Mouse (Mus musculus) MEL (cell line): ENCODE measurements around the gene Pnpla1. TPM values are rescaled to one million over a fixed set of nuclear protein-coding genes. Genes with fewer than 3 reads are reported as not detected.
A peak's percentile ranks its signal among the peaks of the same experiment; 100 is the strongest.

Source experiments
- DNase-seq: peaks from one replicate; pipeline ENCODE4 v3.0.0; 2011; ENCODE audit warnings: low read depth, low spot score
- H3K27ac ChIP-seq: 2 replicates; pipeline ENCODE4 v1.5.1; 2012; ENCODE audit warnings: low read depth, mild to moderate bottlenecking, control low read depth, low read length, moderate library complexity; ENCODE audit not compliant: control insufficient read depth
- H3K27me3 ChIP-seq, 2 experiments: fragments of 150-350 bp in 1 of 2; sonication (generic) in 1 of 2; 2 replicates each; pipeline ENCODE4 v1.6.1; 2012; ENCODE audit warnings: low read length in 2 of 2, mild to moderate bottlenecking in 2 of 2, improper control_type of control experiment in 1 of 2, moderate library complexity in 1 of 2; ENCODE audit not compliant: insufficient read depth in 2 of 2, control insufficient read depth in 1 of 2
- H3K36me3 ChIP-seq, 2 experiments: 2 replicates each; pipeline ENCODE4 v1.6.1; 2012 to 2014; ENCODE audit warnings: low read length in 2 of 2, improper control_type of control experiment in 1 of 2, inconsistent platforms in 1 of 2, mild to moderate bottlenecking in 1 of 2; ENCODE audit not compliant: insufficient read depth in 2 of 2, control insufficient read depth in 1 of 2
- H3K4me1 ChIP-seq, 2 experiments: fragments of 150-350 bp in 1 of 2; sonication (generic) in 1 of 2; 2 replicates each; pipeline ENCODE4 v1.6.1; 2012; ENCODE audit warnings: low read length in 2 of 2, improper control_type of control experiment in 1 of 2, mild to moderate bottlenecking in 1 of 2; ENCODE audit not compliant: insufficient read depth in 2 of 2, control insufficient read depth in 1 of 2
- H3K4me3 ChIP-seq, 2 experiments: fragments of 150-350 bp in 1 of 2; sonication (generic) in 1 of 2; 2 replicates each; pipeline ENCODE4 v1.5.1; 2012; ENCODE audit warnings: low read depth in 2 of 2, low read length in 2 of 2, mild to moderate bottlenecking in 2 of 2, moderate library complexity in 2 of 2, control low read depth in 1 of 2, improper control_type of control experiment in 1 of 2; ENCODE audit not compliant: control insufficient read depth in 1 of 2, insufficient read depth in 1 of 2
- H3K79me2 ChIP-seq: 2 replicates; pipeline ENCODE4 v1.6.1; 2012; ENCODE audit warnings: mild to moderate bottlenecking, low read length, moderate library complexity; ENCODE audit not compliant: control insufficient read depth, poor library complexity, insufficient read depth
- H3K9ac ChIP-seq: 2 replicates; pipeline ENCODE4 v1.6.1; 2012; ENCODE audit warnings: low read depth, mild to moderate bottlenecking, control low read depth, low read length, moderate library complexity; ENCODE audit not compliant: control insufficient read depth, poor library complexity, severe bottlenecking
- H3K9me3 ChIP-seq: fragments of 150-350 bp; sonication (generic); replicated peaks from 2 replicates; pipeline ENCODE4 v1.6.1; 2012; ENCODE audit warnings: mild to moderate bottlenecking, low read length, improper control_type of control experiment, moderate library complexity; ENCODE audit not compliant: insufficient read depth
- BHLHE40 ChIP-seq: IDR thresholded peaks from 2 replicates; pipeline ENCODE4 v1.6.1; 2012; ENCODE audit warnings: low read depth, mild to moderate bottlenecking, inconsistent platforms, low read length, improper control_type of control experiment, borderline replicate concordance
- CHD1 ChIP-seq: IDR thresholded peaks from 2 replicates; pipeline ENCODE4 v1.6.1; 2012; ENCODE audit warnings: low read depth, mild to moderate bottlenecking, inconsistent platforms, low read length, improper control_type of control experiment
- CHD2 ChIP-seq: IDR thresholded peaks from 2 replicates; pipeline ENCODE4 v1.6.1; 2011; ENCODE audit warnings: low read length, improper control_type of control experiment
- CTCF ChIP-seq, 3 experiments: IDR thresholded peaks in 2 of 3; conservative IDR thresholded peaks in 1 of 3; 2 replicates each; pipeline ENCODE4 v1.5.1; 2011 to 2012; ENCODE audit warnings: low read length in 3 of 3, low read depth in 2 of 3, mild to moderate bottlenecking in 2 of 3, improper control_type of control experiment in 1 of 3, inconsistent platforms in 1 of 3, mixed read lengths in 1 of 3, moderate library complexity in 1 of 3; ENCODE audit not compliant: control insufficient read depth in 1 of 3, insufficient read depth in 1 of 3, poor library complexity in 1 of 3, severe bottlenecking in 1 of 3
- E2F4 ChIP-seq: IDR thresholded peaks from 2 replicates; pipeline ENCODE4 v1.6.1; 2011; ENCODE audit warnings: low read depth, low read length, improper control_type of control experiment, borderline replicate concordance
- ELF1 ChIP-seq: IDR thresholded peaks from 2 replicates; pipeline ENCODE4 v1.6.1; 2014; ENCODE audit warnings: low read depth, mild to moderate bottlenecking, inconsistent platforms, low read length, improper control_type of control experiment, moderate library complexity
- ETS1 ChIP-seq: IDR thresholded peaks from 2 replicates; pipeline ENCODE4 v1.6.1; 2012; ENCODE audit warnings: low read depth, mild to moderate bottlenecking, inconsistent platforms, low read length, improper control_type of control experiment, moderate library complexity
- GABPA ChIP-seq: IDR thresholded peaks from 2 replicates; pipeline ENCODE4 v1.6.1; 2012; ENCODE audit warnings: low read depth, mild to moderate bottlenecking, inconsistent platforms, low read length, improper control_type of control experiment, moderate library complexity
- GATA1 ChIP-seq: IDR thresholded peaks from 2 replicates; pipeline ENCODE4 v1.6.1; 2011; ENCODE audit warnings: low read depth, low read length, improper control_type of control experiment
- HCFC1 ChIP-seq: IDR thresholded peaks from 2 replicates; pipeline ENCODE4 v1.6.1; 2012; ENCODE audit warnings: low read depth, mild to moderate bottlenecking, inconsistent platforms, low read length, improper control_type of control experiment, moderate library complexity
- JUND ChIP-seq: IDR thresholded peaks from 2 replicates; pipeline ENCODE4 v1.6.1; 2011; ENCODE audit warnings: low read depth, mild to moderate bottlenecking, improper control_type of control experiment, low read length
- KAT2A ChIP-seq: conservative IDR thresholded peaks from 2 replicates; pipeline ENCODE4 v1.6.1; 2012; ENCODE audit warnings: low read depth, low read length, improper control_type of control experiment, inconsistent platforms
- MAFK ChIP-seq: IDR thresholded peaks from 2 replicates; pipeline ENCODE4 v1.6.1; 2011; ENCODE audit warnings: low read depth, mild to moderate bottlenecking, low read length, improper control_type of control experiment, borderline replicate concordance
- MAX ChIP-seq: IDR thresholded peaks from 2 replicates; pipeline ENCODE4 v1.6.1; 2011; ENCODE audit warnings: low read length, improper control_type of control experiment
- MEF2A ChIP-seq: IDR thresholded peaks from 2 replicates; pipeline ENCODE4 v1.6.1; 2014; ENCODE audit warnings: low read depth, mild to moderate bottlenecking, inconsistent platforms, low read length, improper control_type of control experiment; ENCODE audit not compliant: poor library complexity, insufficient replicate concordance, severe bottlenecking; ENCODE audit errors: extremely low read depth
- MYB ChIP-seq: IDR thresholded peaks from 2 replicates; pipeline ENCODE4 v1.6.1; 2011; ENCODE audit warnings: mild to moderate bottlenecking, low read depth, low read length, improper control_type of control experiment
- MYC ChIP-seq: IDR thresholded peaks from 2 replicates; pipeline ENCODE4 v1.6.1; 2011; ENCODE audit warnings: low read depth, mild to moderate bottlenecking, low read length, improper control_type of control experiment, moderate library complexity
- NELFE ChIP-seq: IDR thresholded peaks from 2 replicates; pipeline ENCODE4 v1.6.1; 2011; ENCODE audit warnings: low read depth, low read length, improper control_type of control experiment
- NRF1 ChIP-seq: IDR thresholded peaks from 2 replicates; pipeline ENCODE4 v1.6.1; 2014; ENCODE audit warnings: low read depth, mild to moderate bottlenecking, inconsistent platforms, low read length, improper control_type of control experiment, moderate library complexity; ENCODE audit not compliant: poor library complexity, insufficient read depth, severe bottlenecking
- POLR2A ChIP-seq, 2 experiments: IDR thresholded peaks; 2 replicates each; pipeline ENCODE4 v1.6.1; 2011 to 2012; ENCODE audit warnings: low read length in 2 of 2, mild to moderate bottlenecking in 2 of 2, control low read depth in 1 of 2, improper control_type of control experiment in 1 of 2, low read depth in 1 of 2, moderate library complexity in 1 of 2; ENCODE audit not compliant: control insufficient read depth in 1 of 2, insufficient read depth in 1 of 2, poor library complexity in 1 of 2
- POLR2AphosphoS2 ChIP-seq: IDR thresholded peaks from 2 replicates; pipeline ENCODE4 v1.6.1; 2011; ENCODE audit warnings: low read length, improper control_type of control experiment
- POLR2AphosphoS5 ChIP-seq: IDR thresholded peaks from 2 replicates; pipeline ENCODE4 v1.6.1; 2012; ENCODE audit warnings: low read depth, borderline replicate concordance, mild to moderate bottlenecking, inconsistent platforms, low read length, moderate library complexity, mixed read lengths
- RAD21 ChIP-seq: IDR thresholded peaks from 2 replicates; pipeline ENCODE4 v1.6.1; 2011; ENCODE audit warnings: mild to moderate bottlenecking, low read depth, low read length, improper control_type of control experiment
- SIN3A ChIP-seq: IDR thresholded peaks from 2 replicates; pipeline ENCODE4 v1.6.1; 2012; ENCODE audit warnings: low read length, improper control_type of control experiment, inconsistent platforms
- SMC3 ChIP-seq: IDR thresholded peaks from 2 replicates; pipeline ENCODE4 v1.6.1; 2011; ENCODE audit warnings: low read depth, low read length, improper control_type of control experiment
- TAL1 ChIP-seq: IDR thresholded peaks from 2 replicates; pipeline ENCODE4 v1.6.1; 2012; ENCODE audit warnings: mild to moderate bottlenecking, inconsistent platforms, low read length, moderate library complexity, mixed read lengths
- TBP ChIP-seq: IDR thresholded peaks from 2 replicates; pipeline ENCODE4 v1.8.0; 2011; ENCODE audit warnings: low read depth, low read length, improper control_type of control experiment
- TCF12 ChIP-seq: IDR thresholded peaks from 2 replicates; pipeline ENCODE4 v1.6.1; 2014; ENCODE audit warnings: low read depth, mild to moderate bottlenecking, inconsistent platforms, low read length, improper control_type of control experiment, moderate library complexity
- UBTF ChIP-seq: IDR thresholded peaks from 2 replicates; pipeline ENCODE4 v1.6.1; 2012; ENCODE audit warnings: low read depth, mild to moderate bottlenecking, inconsistent platforms, low read length, improper control_type of control experiment, moderate library complexity, borderline replicate concordance; ENCODE audit not compliant: insufficient read depth
- USF1 ChIP-seq: IDR thresholded peaks from 2 replicates; pipeline ENCODE4 v1.6.1; 2014; ENCODE audit warnings: low read depth, mild to moderate bottlenecking, inconsistent platforms, low read length, improper control_type of control experiment, moderate library complexity
- USF2 ChIP-seq, 2 experiments: IDR thresholded peaks; 2 replicates each; pipeline ENCODE4 v1.6.1; 2011 to 2012; ENCODE audit warnings: improper control_type of control experiment in 2 of 2, low read length in 2 of 2, borderline replicate concordance in 1 of 2, inconsistent platforms in 1 of 2, low read depth in 1 of 2, mild to moderate bottlenecking in 1 of 2; ENCODE audit not compliant: insufficient read depth in 1 of 2
- ZC3H11A ChIP-seq: IDR thresholded peaks from 2 replicates; pipeline ENCODE4 v1.6.1; 2012; ENCODE audit warnings: low read depth, mild to moderate bottlenecking, inconsistent platforms, low read length, improper control_type of control experiment
- ZKSCAN1 ChIP-seq: IDR thresholded peaks from 2 replicates; pipeline ENCODE4 v1.6.1; 2012; ENCODE audit warnings: low read depth, mild to moderate bottlenecking, inconsistent platforms, low read length, improper control_type of control experiment, moderate library complexity
- ZMIZ1 ChIP-seq: IDR thresholded peaks from 2 replicates; pipeline ENCODE4 v1.6.1; 2012; ENCODE audit warnings: low read depth, mild to moderate bottlenecking, inconsistent platforms, low read length, improper control_type of control experiment, moderate library complexity
- ZNF384 ChIP-seq: IDR thresholded peaks from 2 replicates; pipeline ENCODE4 v1.6.1; 2012; ENCODE audit warnings: low read depth, mild to moderate bottlenecking, inconsistent platforms, low read length, improper control_type of control experiment
- polyA plus RNA-seq, 2 experiments: library from polyadenylated mRNA; stranded (reverse) in 1 of 2; unstranded in 1 of 2; fragments of >175 nt in 1 of 2; fragments of >200 nt in 1 of 2; gene quantifications; 2 replicates each; pipeline versions ENCODE4 v1.2.1 to v1.2.4; 2012; ENCODE audit warnings: low replicate concordance in 2 of 2, low read depth in 1 of 2; ENCODE audit not compliant: insufficient read length in 2 of 2, insufficient read depth in 1 of 2, missing spikeins in 1 of 2
- total RNA-seq: library from RNA; depleted of rRNA; stranded (reverse); fragments of 300-350 nt; gene quantifications from 2 replicates; pipeline ENCODE4 v1.2.3, GENCODE M21; 2012

Gene Pnpla1
- total and polyA plus RNA-seq, 3 experiments = 0.08 to 0.38 TPM; not detected in 1

- Histone ChIP-seq H3K27ac (0 out of 2 replicates have a peak overlapping the region, but pooled peaks have one; percentile 11), H3K27me3 (no peaks in the 10 kb centered on the region), H3K9me3 (no peaks in the 10 kb centered on the region), H3K4me3 (0 out of 4 replicates have a peak overlapping the region, but pooled peaks of 1 of the 2 experiments have one; percentile 5), H3K9ac (0 out of 2 replicates have a peak overlapping the region, but pooled peaks have one; percentile 16), H3K4me1 (peaks cover 0 to 20% of the 10 kb centered on the region in 2 experiments; a peak in 3 of 4 replicates), H3K36me3 (peaks cover 0 to 10% of the 10 kb centered on the region in 2 experiments; a peak in 2 of 4 replicates), H3K79me2 (no peaks in the 10 kb centered on the region; the same call in 1 of the 2 replicates)
- DNase-seq = peak; percentile 88
- TF ChIP-seq SMC3 (peak; percentile 65), E2F4 (no peak), GABPA (no peak), RAD21 (peak; percentile 29), MYB (no peak), CTCF (IDR thresholded peaks at IDR 0.05 in 2 of 3, conservative IDR thresholded peaks at IDR 0.05 in 1 of 3; ENCODE audit: control insufficient read depth in 1 of 3, insufficient read depth in 1 of 3, low read depth in 2 of 3, low read length in 3 of 3, poor library complexity in 1 of 3, severe bottlenecking in 1 of 3) (peak; percentile 88 to 95 (median 94)), ELF1 (no peak), NELFE (no peak), USF2 (IDR thresholded peaks at IDR 0.05; ENCODE audit: borderline replicate concordance in 1 of 2, insufficient read depth in 1 of 2, low read depth in 1 of 2, low read length in 2 of 2) (no peak), NRF1 (no peak), MAFK (no peak), BHLHE40 (no peak), ETS1 (no peak; the same call in 1 of the 2 replicates), SIN3A (0 out of 2 replicates have a peak, but pooled peaks have one; percentile 36), POLR2AphosphoS2 (no peak), GATA1 (no peak), TAL1 (no peak), CHD1 (no peak), MEF2A (0 out of 2 replicates have a peak, but pooled peaks have one; percentile 15), ZC3H11A (no peak), JUND (no peak), ZMIZ1 (no peak), MAX (no peak), MYC (no peak), TBP (no peak), ZNF384 (no peak), UBTF (no peak), ZKSCAN1 (no peak), TCF12 (no peak), HCFC1 (0 out of 2 replicates have a peak, but pooled peaks have one; percentile 25), KAT2A (no peak), POLR2AphosphoS5 (no peak), CHD2 (no peak), USF1 (no peak), POLR2A (IDR thresholded peaks at IDR 0.05; ENCODE audit: control insufficient read depth in 1 of 2, insufficient read depth in 1 of 2, low read depth in 1 of 2, low read length in 2 of 2, poor library complexity in 1 of 2) (no peak)
Observed at GRCm38 (mm10) chr17:28926866-28927635, 68.8 kb downstream of the Pnpla1 start.
